Mouse (Mus musculus): Measurements from ENCODE around the gene 9530053A07Rik. TPM values are rescaled to one million over a fixed set of nuclear protein-coding genes. Genes with fewer than 3 reads are reported as not detected.
A peak's percentile ranks its signal among the peaks of the same experiment; 100 is the strongest.
"Not testable (repeated sequence)": the region's sequence is repeated elsewhere in the genome, so short reads cannot be mapped to it uniquely, and the experiment has no call there.

9530053A07Rik gene
- 0.03 TPM in 2 replicates for polyA plus RNA-seq (2015; fragmentation: Nextera tagmentation; extraction: Ambion mirVana)

DNA sequence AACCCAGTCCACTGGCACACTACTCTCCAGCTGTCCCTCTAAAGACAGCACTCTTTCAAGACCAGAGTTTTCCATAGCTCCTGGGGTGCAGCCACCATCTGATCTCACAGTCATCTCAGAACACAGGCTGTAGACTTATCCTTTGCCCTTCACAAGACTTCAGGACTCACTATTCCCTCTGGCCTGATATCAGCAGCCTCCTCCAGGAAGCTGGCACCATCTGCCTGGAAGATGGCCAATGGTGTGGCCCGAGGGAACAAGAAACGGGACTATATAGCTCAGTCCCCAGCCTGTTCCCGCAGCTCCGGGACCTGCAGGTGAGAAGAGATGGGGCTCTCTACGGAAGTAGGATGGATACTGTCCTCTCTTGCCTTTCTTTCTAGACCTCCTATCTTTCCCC lies at the start of gene 9530053A07Rik:
TSS of gene 9530053A07Rik (plus strand) at position 301 of the 400 bp plus-strand sequence.
- H3K4me2 ChIP-seq, result no peak within 1 kb of the TSS
- no peak for ATAC-seq (ENCODE audit: insufficient number of reproducible peaks, insufficient read depth, low FRiP score, low TSS enrichment, low read depth)
- no peak within 1 kb of the TSS for H3K4me3 ChIP-seq
- WGBS, result 86% methylated on average over 5 of the region's 5 CpGs
- H3K27me3 ChIP-seq, result no peaks in the 10 kb centered on the region
- no peak within 1 kb of the TSS for H3K9ac ChIP-seq
- H3K9me3 ChIP-seq, result no peaks in the 10 kb centered on the region
- no peaks in the 10 kb centered on the region for H3K36me3 ChIP-seq
- H3K4me1 ChIP-seq, result no peaks in the 10 kb centered on the region
- H3K27ac ChIP-seq, result no peak within 1 kb of the TSS

GRCm38 (mm10) chr7:28084215-28084614 lies 45.1 kb upstream of the 9530053A07Rik start:
- ATAC-seq (ENCODE audit: insufficient number of reproducible peaks, insufficient read depth, low FRiP score, low TSS enrichment, low read depth), result 0 out of 2 replicates have a peak, but pooled peaks have one; percentile 26
- no peak overlapping the region for H3K27ac ChIP-seq

GRCm38 (mm10) chr7:28086236-28086635 lies 43.0 kb upstream of the 9530053A07Rik start:
- Histone ChIP-seq H3K27me3 (peaks cover 7% of the 10 kb centered on the region; the same call in 1 of the 2 replicates), H3K9me3 (no peaks in the 10 kb centered on the region), H3K4me3 (no peak overlapping the region), H3K27ac (no peak overlapping the region), H3K4me1 (no peaks in the 10 kb centered on the region), H3K4me2 (no peak overlapping the region), H3K36me3 (no peaks in the 10 kb centered on the region), H3K9ac (no peak overlapping the region)
- 79% methylated on average over 16 of the region's 16 CpGs for WGBS
- no peak for ATAC-seq (ENCODE audit: insufficient number of reproducible peaks, insufficient read depth, low FRiP score, low TSS enrichment, low read depth)

More at GRCm38 (mm10) chr7:28084215-28084614, 45.1 kb upstream of the 9530053A07Rik start:
- H3K27me3 ChIP-seq, result peaks cover 7% of the 10 kb centered on the region; the same call in 1 of the 2 replicates
- no peaks in the 10 kb centered on the region for H3K9me3 ChIP-seq
- no peak overlapping the region for H3K4me3 ChIP-seq
- no peaks in the 10 kb centered on the region for H3K4me1 ChIP-seq
- no peaks in the 10 kb centered on the region for H3K36me3 ChIP-seq
- 63% methylated on average over 7 of the region's 7 CpGs for WGBS
- H3K4me2 ChIP-seq, result no peak overlapping the region
- 0 out of 2 replicates have a peak overlapping the region, but pooled peaks have one; percentile 16 for H3K9ac ChIP-seq

- H3K9me3 ChIP-seq, result peaks cover under 1% of the 10 kb centered on the region; the same call in 1 of the 2 replicates
- peak overlapping the region; percentile 49 for H3K9ac ChIP-seq
- H3K4me2 ChIP-seq, result peak overlapping the region; percentile 28
- H3K4me3 ChIP-seq, result no peak overlapping the region
- no peaks in the 10 kb centered on the region for H3K36me3 ChIP-seq
- ATAC-seq (ENCODE audit: insufficient number of reproducible peaks, insufficient read depth, low FRiP score, low TSS enrichment, low read depth), result peak; percentile 52; the same call in 1 of the 2 replicates
- no peaks in the 10 kb centered on the region for H3K27me3 ChIP-seq
- WGBS, result 25% methylated on average over 11 of the region's 11 CpGs
- peaks cover 10% of the 10 kb centered on the region for H3K4me1 ChIP-seq
- peak overlapping the region; percentile 74 for H3K27ac ChIP-seq
Measured at GRCm38 (mm10) chr7:28093541-28093940, 35.7 kb upstream of the 9530053A07Rik start.

DNA sequence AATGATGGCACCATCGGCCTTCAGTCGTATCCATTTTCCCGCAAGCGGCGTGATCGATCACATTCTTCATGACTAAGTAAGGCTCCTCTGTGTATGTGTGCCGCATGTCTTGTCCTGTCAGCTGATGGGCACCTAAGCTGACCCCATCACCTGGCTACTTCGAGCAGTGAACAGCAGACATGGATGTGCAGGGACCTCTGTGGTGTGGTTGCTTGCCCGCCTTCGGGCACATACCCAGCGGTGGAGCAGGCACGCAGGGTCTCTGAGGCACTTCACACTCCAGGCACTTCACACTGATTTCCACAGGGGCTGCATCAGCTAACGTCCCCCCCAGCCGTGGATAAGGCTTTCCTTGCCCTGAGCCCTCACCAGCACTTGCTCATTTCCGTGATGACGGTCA lies 30.2 kb upstream of the 9530053A07Rik start:
- no peak overlapping the region for H3K9ac ChIP-seq
- H3K27me3 ChIP-seq, result no peaks in the 10 kb centered on the region
- no peak overlapping the region for H3K4me3 ChIP-seq
- H3K27ac ChIP-seq, result no peak overlapping the region
- no peak overlapping the region for H3K4me2 ChIP-seq
- peaks cover 12% of the 10 kb centered on the region for H3K9me3 ChIP-seq
- H3K36me3 ChIP-seq, result no peaks in the 10 kb centered on the region
- WGBS, result 92% methylated on average over 16 of the region's 16 CpGs
- ATAC-seq (ENCODE audit: insufficient number of reproducible peaks, insufficient read depth, low FRiP score, low TSS enrichment, low read depth), result no peak
- H3K4me1 ChIP-seq, result peaks cover under 1% of the 10 kb centered on the region; the same call in 1 of the 2 replicates

DNA sequence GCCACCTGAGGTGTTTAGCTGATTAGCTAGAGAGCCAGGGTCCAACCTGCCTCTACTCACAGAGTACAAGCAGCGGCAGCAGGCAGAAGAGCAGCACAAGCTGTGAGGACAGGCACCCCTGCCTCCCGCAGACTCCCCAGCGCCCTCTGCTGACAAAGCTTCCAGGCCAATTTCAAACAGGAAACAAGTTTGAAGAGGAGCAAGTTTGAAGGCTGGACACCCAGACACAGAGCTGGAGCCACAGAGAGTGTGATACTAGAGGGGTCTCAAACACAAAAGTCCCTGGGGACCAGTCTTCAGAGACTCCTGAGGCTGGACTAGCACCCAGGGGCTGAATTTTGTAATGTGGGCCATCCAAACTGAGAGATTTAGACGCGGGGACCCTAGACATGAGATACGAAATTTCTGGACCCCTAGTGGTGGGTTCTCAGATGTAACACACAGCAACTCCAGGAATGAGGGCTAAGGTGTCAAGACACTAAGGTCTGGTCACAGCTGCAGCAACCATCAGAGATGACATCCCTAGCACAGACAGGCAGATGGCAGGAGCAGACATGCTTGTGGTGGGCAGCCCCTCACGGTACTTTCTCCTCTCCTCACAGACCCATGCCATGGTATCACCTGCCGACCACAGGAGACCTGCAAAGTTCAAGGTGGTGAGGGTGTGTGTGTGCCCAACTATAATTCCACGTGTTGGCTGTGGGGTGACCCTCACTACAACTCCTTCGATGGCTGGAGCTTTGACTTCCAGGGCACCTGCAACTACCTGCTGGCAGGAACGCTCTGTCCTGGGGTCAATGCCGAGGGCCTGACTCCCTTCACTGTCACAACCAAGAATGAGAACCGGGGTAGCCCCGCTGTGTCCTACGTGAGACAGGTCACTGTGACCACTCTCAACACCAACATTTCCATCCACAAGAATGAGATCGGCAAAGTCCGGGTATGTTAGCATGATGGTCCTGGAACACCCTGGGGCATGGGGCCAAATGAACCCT lies 28.4 kb upstream of the 9530053A07Rik start:
- no peak for ATAC-seq (ENCODE audit: insufficient number of reproducible peaks, insufficient read depth, low FRiP score, low TSS enrichment, low read depth)
- H3K36me3 ChIP-seq, result no peaks in the 10 kb centered on the region
- peaks cover 4% of the 10 kb centered on the region for H3K4me1 ChIP-seq
- WGBS, result 67% methylated on average over 17 of the region's 17 CpGs
- H3K27me3 ChIP-seq, result peaks cover 10% of the 10 kb centered on the region
- no peak overlapping the region for H3K4me2 ChIP-seq
- peaks cover 12% of the 10 kb centered on the region for H3K9me3 ChIP-seq
- H3K27ac ChIP-seq, result no peak overlapping the region
- no peak overlapping the region for H3K4me3 ChIP-seq
- H3K9ac ChIP-seq, result no peak overlapping the region

GRCm38 (mm10) chr7:28102936-28103335 lies 26.3 kb upstream of the 9530053A07Rik start:
- not testable (repeated sequence) for H3K36me3 ChIP-seq; H3K27me3 ChIP-seq; H3K9ac ChIP-seq; H3K4me3 ChIP-seq; H3K4me1 ChIP-seq; ATAC-seq (ENCODE audit: insufficient number of reproducible peaks, insufficient read depth, low FRiP score, low TSS enrichment, low read depth); H3K27ac ChIP-seq; H3K4me2 ChIP-seq
- peaks cover 12% of the 10 kb centered on the region for H3K9me3 ChIP-seq
- WGBS, result 53% methylated on average over 5 of the region's 5 CpGs

DNA sequence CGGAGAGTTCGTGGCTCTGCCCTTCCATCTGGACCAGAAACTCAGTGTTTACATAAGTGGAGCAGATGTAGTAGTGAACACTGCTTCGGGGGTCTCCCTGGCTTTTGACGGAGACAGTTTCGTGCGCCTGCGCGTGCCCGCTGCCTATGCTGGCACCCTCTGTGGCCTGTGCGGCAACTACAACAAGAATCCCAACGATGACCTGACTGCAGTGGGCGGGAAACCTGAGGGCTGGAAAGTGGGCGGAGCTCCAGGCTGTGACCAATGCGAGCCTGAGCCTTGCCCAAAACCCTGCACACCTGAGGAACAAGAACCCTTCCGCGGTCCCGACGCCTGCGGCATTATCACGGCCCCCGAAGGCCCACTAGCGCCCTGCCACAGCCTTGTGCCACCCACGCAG lies 24.6 kb upstream of the 9530053A07Rik start:
- Histone ChIP-seq H3K4me1 (peaks cover 4% of the 10 kb centered on the region), H3K27me3 (peaks cover 10% of the 10 kb centered on the region), H3K4me2 (peak overlapping the region; percentile 60), H3K9ac (peak overlapping the region; percentile 54; the same call in 1 of the 2 replicates), H3K9me3 (0 out of 2 replicates have a peak, but pooled peaks cover 3% of the 10 kb centered on the region), H3K27ac (no peak overlapping the region), H3K4me3 (peak overlapping the region; percentile 29), H3K36me3 (no peaks in the 10 kb centered on the region)
- no peak; the same call in 1 of the 2 replicates for ATAC-seq (ENCODE audit: insufficient number of reproducible peaks, insufficient read depth, low FRiP score, low TSS enrichment, low read depth)
- WGBS, result 5% methylated on average over 23 of the region's 23 CpGs

- Histone ChIP-seq H3K4me3 (no peak overlapping the region), H3K9ac (no peak overlapping the region), H3K36me3 (no peaks in the 10 kb centered on the region), H3K4me1 (peaks cover 4% of the 10 kb centered on the region), H3K4me2 (no peak overlapping the region), H3K27ac (no peak overlapping the region), H3K9me3 (no peaks in the 10 kb centered on the region), H3K27me3 (peaks cover 10% of the 10 kb centered on the region)
- no peak for ATAC-seq (ENCODE audit: insufficient number of reproducible peaks, insufficient read depth, low FRiP score, low TSS enrichment, low read depth)
- 91% methylated on average over 11 of the region's 11 CpGs for WGBS
Measured at GRCm38 (mm10) chr7:28106241-28106640, 23.0 kb upstream of the 9530053A07Rik start.

- H3K9me3 ChIP-seq, result no peaks in the 10 kb centered on the region
- H3K9ac ChIP-seq, result no peak overlapping the region
- 61% methylated on average over 2 of the region's 2 CpGs for WGBS
- no peaks in the 10 kb centered on the region for H3K27me3 ChIP-seq
- H3K36me3 ChIP-seq, result no peaks in the 10 kb centered on the region
- no peak overlapping the region for H3K4me2 ChIP-seq
- 0 out of 2 replicates have a peak, but pooled peaks cover 9% of the 10 kb centered on the region for H3K4me1 ChIP-seq
- ATAC-seq (ENCODE audit: insufficient number of reproducible peaks, insufficient read depth, low FRiP score, low TSS enrichment, low read depth), result no peak
- H3K4me3 ChIP-seq, result no peak overlapping the region
- H3K27ac ChIP-seq, result no peak overlapping the region
Measured at GRCm38 (mm10) chr7:28114648-28115047, 14.6 kb upstream of the 9530053A07Rik start.

DNA sequence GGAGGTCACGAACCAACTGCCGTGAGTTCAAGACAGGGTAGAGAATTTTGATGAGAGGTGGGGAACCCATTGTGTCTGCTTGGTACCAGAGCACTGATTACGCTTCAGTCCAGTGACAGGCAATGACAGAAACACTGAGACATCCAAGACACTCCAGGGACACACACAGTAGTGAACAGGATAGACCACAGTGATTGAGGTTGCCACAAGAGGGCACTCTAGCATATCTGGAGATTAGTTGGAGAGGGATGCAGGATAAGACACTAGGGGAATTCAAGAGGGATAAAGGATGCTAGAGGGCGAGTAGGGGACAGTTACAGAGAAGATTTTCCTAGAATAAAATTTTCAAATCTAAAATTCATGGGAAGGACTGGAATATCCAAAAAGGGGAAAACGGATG lies 8.3 kb downstream of the 9530053A07Rik start:
- H3K36me3 ChIP-seq, result no peaks in the 10 kb centered on the region
- H3K4me1 ChIP-seq, result no peaks in the 10 kb centered on the region
- no peak overlapping the region for H3K4me2 ChIP-seq
- ATAC-seq (ENCODE audit: insufficient number of reproducible peaks, insufficient read depth, low FRiP score, low TSS enrichment, low read depth), result no peak
- no peaks in the 10 kb centered on the region for H3K9me3 ChIP-seq
- no peak overlapping the region for H3K4me3 ChIP-seq
- no peaks in the 10 kb centered on the region for H3K27me3 ChIP-seq
- H3K27ac ChIP-seq, result no peak overlapping the region
- no peak overlapping the region for H3K9ac ChIP-seq
- 60% methylated on average over 5 of the region's 5 CpGs for WGBS

Data from embryonic facial prominence, embryonic 13.5 days (tissue).